Mouse (Mus musculus): ENCODE data around the gene Dab1. TPM values are rescaled to one million over a fixed set of nuclear protein-coding genes. Genes with fewer than 3 reads are reported as not detected.

Gene Dab1
- polyA plus RNA-seq, 1 experiment, result 0.42 TPM

- DNase-seq (ENCODE audit: low read depth), result no peak
These were observed 638.6 kb downstream of the Dab1 start for GRCm38 (mm10) chr4:104257776-104258175.

GRCm38 (mm10) chr4:104269422-104270172 is 650.4 kb downstream of the Dab1 start:
- DNase-seq (ENCODE audit: low read depth), result no peak

- no peak for DNase-seq (ENCODE audit: low read depth)
These were observed 651.0 kb downstream of the Dab1 start for GRCm38 (mm10) chr4:104270173-104270557.

- DNase-seq (ENCODE audit: low read depth), result no peak
These were observed 656.1 kb downstream of the Dab1 start for GRCm38 (mm10) chr4:104275260-104275659.

- no peak for DNase-seq (ENCODE audit: low read depth)
These were observed 657.8 kb downstream of the Dab1 start for GRCm38 (mm10) chr4:104276916-104277315.

GRCm38 (mm10) chr4:104281518-104281917 is 662.4 kb downstream of the Dab1 start:
- DNase-seq (ENCODE audit: low read depth), result no peak

GRCm38 (mm10) chr4:104283906-104284305 is 664.7 kb downstream of the Dab1 start:
- DNase-seq (ENCODE audit: low read depth), result no peak

GRCm38 (mm10) chr4:104288401-104288800 is 669.2 kb downstream of the Dab1 start:
- no peak for DNase-seq (ENCODE audit: low read depth)

GRCm38 (mm10) chr4:104301764-104302163 is 682.6 kb downstream of the Dab1 start:
- no peak for DNase-seq (ENCODE audit: low read depth)

GRCm38 (mm10) chr4:104302996-104303652 is 684.0 kb downstream of the Dab1 start:
- DNase-seq (ENCODE audit: low read depth), result no peak

GRCm38 (mm10) chr4:104307781-104308180 is 688.6 kb downstream of the Dab1 start:
- DNase-seq (ENCODE audit: low read depth), result no peak

GRCm38 (mm10) chr4:104326221-104326620 is 707.1 kb downstream of the Dab1 start:
- DNase-seq (ENCODE audit: low read depth), result no peak

- DNase-seq (ENCODE audit: low read depth), result no peak
These were observed 712.7 kb downstream of the Dab1 start for GRCm38 (mm10) chr4:104331896-104332295.

GRCm38 (mm10) chr4:104332399-104332798 is 713.2 kb downstream of the Dab1 start:
- no peak for DNase-seq (ENCODE audit: low read depth)

- no peak for DNase-seq (ENCODE audit: low read depth)
These were observed 718.1 kb downstream of the Dab1 start for GRCm38 (mm10) chr4:104337279-104337678.

- DNase-seq (ENCODE audit: low read depth), result no peak
These were observed 719.2 kb downstream of the Dab1 start for GRCm38 (mm10) chr4:104338382-104338781.

- no peak for DNase-seq (ENCODE audit: low read depth)
These were observed 742.2 kb downstream of the Dab1 start for GRCm38 (mm10) chr4:104361345-104361744.

GRCm38 (mm10) chr4:104366491-104366890 is 747.3 kb downstream of the Dab1 start:
- no peak for DNase-seq (ENCODE audit: low read depth)

GRCm38 (mm10) chr4:104366894-104367740 is 748.0 kb downstream of the Dab1 start:
- DNase-seq (ENCODE audit: low read depth), result no peak

GRCm38 (mm10) chr4:104367741-104368411 is 748.7 kb downstream of the Dab1 start:
- no peak for DNase-seq (ENCODE audit: low read depth)

GRCm38 (mm10) chr4:104368561-104369021 is 749.4 kb downstream of the Dab1 start:
- no peak for DNase-seq (ENCODE audit: low read depth)

- DNase-seq (ENCODE audit: low read depth), result no peak
These were observed 749.9 kb downstream of the Dab1 start for GRCm38 (mm10) chr4:104369091-104369490.
